Mouse (Mus musculus) right cerebral cortex, postnatal 25 days (tissue): ENCODE measurements at regions not wholly inside any gene's neighbourhood (a gene's known extent, or its start where the extent isn't known, plus 50 kb on each side); places are given as distances from the start of the nearest gene placed in this dataset.

Experiments
- DNase-seq: peaks from one replicate; pipeline ENCODE4 v3.0.0; 2022

GRCm38 (mm10) chr8:29460119-29460518 lies 2012.6 kb downstream of the Poteg start:
- DNase-seq = no peak

GRCm38 (mm10) chr8:29492931-29493330 lies 2045.5 kb downstream of the Poteg start:
- DNase-seq = no peak

DNA sequence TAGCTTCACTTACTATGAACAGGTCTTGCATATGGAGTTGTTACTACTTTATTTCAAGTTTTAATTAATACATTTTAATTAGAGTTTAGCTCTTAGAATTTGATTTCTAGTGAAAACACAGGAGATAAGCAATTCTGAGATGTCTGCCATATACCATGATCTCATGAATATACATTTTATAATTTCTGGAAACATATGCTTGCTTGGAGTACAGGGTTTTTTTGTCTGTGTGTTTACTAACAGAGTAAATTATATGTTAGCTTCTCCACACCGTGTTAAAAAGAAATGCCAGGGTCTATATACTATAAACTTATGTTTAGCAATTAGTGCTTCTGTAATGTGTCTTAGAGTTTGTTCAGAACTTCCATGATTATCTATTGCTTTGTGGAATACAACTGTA lies 2079.9 kb downstream of the Poteg start:
- no peak for DNase-seq

- no peak for DNase-seq
These were observed 2084.1 kb downstream of the Poteg start for GRCm38 (mm10) chr8:29531565-29531964.

DNA sequence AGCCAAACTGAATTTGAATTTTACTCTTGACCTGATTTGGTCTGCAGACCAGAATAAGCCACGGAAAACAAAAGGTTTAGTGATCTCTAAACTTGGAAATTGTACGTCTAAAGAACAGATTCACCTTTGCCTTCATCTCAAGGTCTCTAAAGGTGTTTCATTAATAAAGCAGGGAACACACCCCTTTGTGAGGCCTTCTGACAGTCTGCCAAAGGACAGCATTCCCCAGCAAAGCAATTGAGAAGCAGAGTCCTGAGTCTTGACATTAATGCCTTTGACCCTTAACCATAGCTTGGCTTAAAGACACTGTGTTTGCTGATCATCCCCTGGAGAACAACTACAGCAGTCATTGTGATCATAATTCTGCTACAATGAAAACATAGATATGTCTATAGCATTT lies 2090.5 kb downstream of the Poteg start:
- no peak for DNase-seq

GRCm38 (mm10) chr8:29539856-29540255 lies 2092.4 kb downstream of the Poteg start:
- DNase-seq = no peak

GRCm38 (mm10) chr8:29544142-29544541 lies 2096.7 kb downstream of the Poteg start:
- DNase-seq = no peak

- DNase-seq = no peak
These were observed 2138.2 kb downstream of the Poteg start for GRCm38 (mm10) chr8:29585671-29586070.

DNA sequence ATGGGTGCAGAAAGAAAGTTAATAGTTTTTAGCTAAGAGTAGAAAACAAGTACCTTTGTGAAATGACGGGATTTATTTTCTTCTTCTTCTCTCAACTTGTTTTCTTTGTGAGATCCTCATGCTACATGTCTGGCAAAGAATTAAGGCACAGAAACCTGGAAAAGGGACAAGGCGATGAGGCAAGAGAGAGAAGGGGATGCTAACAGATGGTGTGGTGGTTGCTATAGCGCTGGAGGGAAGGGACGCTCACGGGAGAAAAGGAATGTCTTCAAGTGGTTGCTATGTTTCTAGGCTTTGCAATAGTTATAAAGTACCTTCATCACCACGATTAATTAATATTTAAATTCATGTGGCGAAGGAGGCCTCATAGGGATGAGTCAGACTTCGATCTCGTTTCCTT lies 2146.7 kb downstream of the Poteg start:
- DNase-seq = peak; percentile 7

- no peak for DNase-seq
These were observed 2166.6 kb downstream of the Poteg start for GRCm38 (mm10) chr8:29614098-29614497.

DNA sequence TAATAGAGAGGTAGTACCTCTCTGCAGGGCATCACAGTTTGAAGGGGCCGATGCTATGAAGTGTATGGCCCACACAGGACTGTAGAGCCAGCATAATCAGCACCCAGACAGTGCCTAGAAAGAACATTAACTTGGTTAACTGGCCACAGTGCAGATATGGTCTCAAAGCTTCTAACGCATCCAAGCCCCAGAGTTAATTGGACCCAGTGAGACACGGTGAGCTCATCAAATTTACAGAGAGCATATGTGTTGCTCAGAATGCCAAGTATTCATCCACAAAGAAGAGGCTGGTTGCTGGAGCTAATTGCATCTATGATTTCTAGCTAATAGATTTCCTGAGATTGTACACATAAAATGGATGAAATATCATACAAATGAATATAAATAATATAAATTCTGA lies 2214.1 kb downstream of the Poteg start:
- no peak for DNase-seq

- DNase-seq = no peak
These were observed 2228.4 kb downstream of the Poteg start for GRCm38 (mm10) chr8:29675870-29676269.

- no peak for DNase-seq
These were observed 2235.9 kb downstream of the Poteg start for GRCm38 (mm10) chr8:29683340-29683739.

DNA sequence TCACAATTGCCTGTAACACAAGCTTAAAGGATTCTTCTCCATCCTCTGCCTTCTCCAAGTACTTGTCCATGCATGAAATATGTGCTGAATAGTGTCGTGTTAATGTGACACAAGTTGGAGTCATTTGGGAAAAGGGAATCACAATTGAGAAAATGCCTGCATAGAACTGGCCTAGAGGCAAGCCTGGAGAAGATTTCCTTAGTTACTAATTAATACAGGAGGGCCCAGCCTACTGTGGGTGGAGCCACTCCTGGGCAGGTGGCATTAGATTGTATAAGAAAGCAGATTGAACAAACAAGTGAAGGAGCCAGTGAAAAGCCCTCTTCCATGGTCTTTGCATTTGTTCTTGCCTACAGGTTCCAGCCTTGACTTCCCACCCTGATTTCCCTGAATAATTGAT lies 2239.1 kb downstream of the Poteg start:
- no peak for DNase-seq

GRCm38 (mm10) chr8:29695698-29696097 lies 2248.2 kb downstream of the Poteg start:
- DNase-seq = no peak
